Mouse (Mus musculus) midbrain, postnatal 0 days (tissue): Measurements from ENCODE around the gene Cuta. TPM values are rescaled to one million over a fixed set of nuclear protein-coding genes. Genes with fewer than 3 reads are reported as not detected.

Source experiments
- ATAC-seq: fragments of 200-750 bp; cut with Nextera tagmentation; 2 replicates; pipeline ENCODE4 v1.8.0; 2017; ENCODE audit warnings: moderate number of reproducible peaks, mild to moderate bottlenecking, moderate TSS enrichment, moderate library complexity; ENCODE audit not compliant: low FRiP score
- DNase-seq: peaks from one replicate; pipeline ENCODE4 v3.0.0-alpha.2; 2015; ENCODE audit warnings: low spot score
- H3K27ac ChIP-seq: fragments of 300-500 bp; sonication (generic); 2 replicates; pipeline ENCODE4 v1.5.1; 2014; ENCODE audit warnings: low read depth, mild to moderate bottlenecking, low read length, mixed read lengths
- H3K27me3 ChIP-seq: fragments of 300-500 bp; sonication (generic); 2 replicates; pipeline ENCODE4 v1.6.1; 2014; ENCODE audit warnings: low read length, control low read depth, mixed read lengths; ENCODE audit not compliant: insufficient read depth
- H3K36me3 ChIP-seq: fragments of 300-500 bp; sonication (generic); 2 replicates; pipeline ENCODE4 v1.6.1; 2014; ENCODE audit warnings: low read length, control low read depth, mixed read lengths; ENCODE audit not compliant: insufficient read depth
- H3K4me1 ChIP-seq: fragments of 300-500 bp; sonication (generic); 2 replicates; pipeline ENCODE4 v1.6.1; 2014; ENCODE audit warnings: mild to moderate bottlenecking, control low read depth, antibody characterized with exemption, low read length, mixed read lengths; ENCODE audit not compliant: insufficient read depth
- H3K4me2 ChIP-seq: fragments of 300-500 bp; sonication (generic); 2 replicates; pipeline ENCODE4 v1.6.1; 2014; ENCODE audit warnings: low read depth, mild to moderate bottlenecking, low read length, mixed read lengths; ENCODE audit not compliant: poor library complexity, severe bottlenecking
- H3K4me3 ChIP-seq: fragments of 300-500 bp; sonication (generic); 2 replicates; pipeline ENCODE4 v1.5.1; 2014; ENCODE audit warnings: low read depth, mild to moderate bottlenecking, low read length, moderate library complexity
- H3K9ac ChIP-seq: fragments of 300-500 bp; sonication (generic); replicated peaks from 2 replicates; pipeline ENCODE4 v1.6.1; 2014; ENCODE audit warnings: mild to moderate bottlenecking, low read length, moderate library complexity, mixed read lengths; ENCODE audit not compliant: poor library complexity, severe bottlenecking
- H3K9me3 ChIP-seq: fragments of 300-500 bp; sonication (generic); 2 replicates; pipeline ENCODE4 v1.6.1; 2016; ENCODE audit warnings: low read length, control low read depth
- CTCF ChIP-seq: IDR thresholded peaks from 2 replicates; pipeline ENCODE4 v1.5.1; 2016; ENCODE audit warnings: antibody characterized with exemption, mild to moderate bottlenecking
- WGBS: fragments of 180-500 bp; shearing (Covaris S2); extraction: QIAGEN DNeasy Blood & Tissue Kit; methylation state at CpG from one replicate; pipeline ENCODE4 v1.1.7; 2014; 5-methylcytosine and 5-hydroxymethylcytosine counted together
- polyA plus RNA-seq: library from polyadenylated mRNA; unstranded; fragments of >200 nt; fragmentation: Nextera tagmentation; extraction: Ambion mirVana; gene quantifications from 2 replicates; pipeline ENCODE4 v1.2.1, GENCODE M21; 2015
- total RNA-seq: library from RNA; depleted of rRNA; stranded (reverse); fragments of >200 nt; gene quantifications from 2 replicates; pipeline ENCODE4 v1.2.3, GENCODE M21; 2014

Gene Cuta
- total and polyA plus RNA-seq, 2 experiments from 2014 or later, result 55.6 to 143 TPM

DNA sequence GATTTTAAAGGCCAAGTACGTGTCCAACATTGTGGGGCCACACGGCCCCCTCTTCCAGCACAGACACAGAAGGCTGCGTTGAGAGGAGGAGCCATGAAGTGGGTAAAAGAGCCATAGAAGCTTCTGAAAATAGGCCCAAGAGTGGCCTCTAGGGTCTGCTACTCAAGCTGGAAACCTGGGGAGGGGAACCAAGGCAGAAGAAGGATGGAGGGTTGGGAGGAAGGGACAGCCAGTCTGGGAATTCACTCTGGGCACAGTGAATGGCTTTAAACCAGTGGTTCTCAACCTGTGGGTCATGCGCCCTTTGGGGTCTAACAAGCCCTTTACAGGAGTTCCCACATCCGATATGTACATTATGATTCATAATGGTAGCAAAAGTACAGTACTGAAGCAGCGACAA, 29.9 kb upstream of the Cuta start:
- no peak for ATAC-seq
- WGBS, result 87% methylated on average over 6 of the region's 6 CpGs
- no peak for TF ChIP-seq CTCF

DNA sequence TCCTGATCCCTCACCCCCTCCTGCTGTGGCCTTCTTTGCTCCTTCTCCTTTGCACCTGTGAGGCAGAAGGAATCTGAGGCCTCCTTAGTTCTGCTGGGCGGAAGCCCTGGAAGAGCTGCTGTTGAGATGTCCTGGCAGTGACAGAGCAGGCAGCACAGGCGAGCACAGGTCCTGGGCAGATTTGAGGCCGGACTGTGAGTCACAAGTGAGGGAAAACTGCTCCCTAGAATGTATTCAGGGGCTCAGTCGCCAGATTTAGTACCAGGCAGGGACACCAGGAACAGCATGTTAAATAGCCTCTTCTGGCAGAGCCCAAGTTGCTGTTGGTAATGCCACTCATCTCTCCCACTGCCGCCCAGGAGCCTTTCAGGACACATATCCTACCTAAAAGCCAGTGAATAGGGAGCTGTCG, 28.8 kb upstream of the Cuta start:
- no peak for ATAC-seq
- DNase-seq, result no peak
- H3K36me3 ChIP-seq, result peaks cover 58% of the 10 kb centered on the region
- no peak overlapping the region for H3K9ac ChIP-seq
- no peak for TF ChIP-seq CTCF
- no peaks in the 10 kb centered on the region for H3K9me3 ChIP-seq
- H3K4me2 ChIP-seq, result no peak overlapping the region
- H3K4me3 ChIP-seq, result no peak overlapping the region
- H3K4me1 ChIP-seq, result no peaks in the 10 kb centered on the region
- H3K27me3 ChIP-seq, result no peaks in the 10 kb centered on the region
- H3K27ac ChIP-seq, result no peak overlapping the region
- WGBS, result 82% methylated on average over 6 of the region's 6 CpGs

More for the DNA sequence above, 29.9 kb upstream of the Cuta start:
- Histone ChIP-seq H3K4me3 (no peak overlapping the region), H3K4me2 (no peak overlapping the region), H3K27me3 (no peaks in the 10 kb centered on the region), H3K27ac (no peak overlapping the region), H3K4me1 (peaks cover 6% of the 10 kb centered on the region), H3K9ac (no peak overlapping the region), H3K36me3 (peaks cover 51% of the 10 kb centered on the region), H3K9me3 (no peaks in the 10 kb centered on the region)
- no peak for DNase-seq

DNA sequence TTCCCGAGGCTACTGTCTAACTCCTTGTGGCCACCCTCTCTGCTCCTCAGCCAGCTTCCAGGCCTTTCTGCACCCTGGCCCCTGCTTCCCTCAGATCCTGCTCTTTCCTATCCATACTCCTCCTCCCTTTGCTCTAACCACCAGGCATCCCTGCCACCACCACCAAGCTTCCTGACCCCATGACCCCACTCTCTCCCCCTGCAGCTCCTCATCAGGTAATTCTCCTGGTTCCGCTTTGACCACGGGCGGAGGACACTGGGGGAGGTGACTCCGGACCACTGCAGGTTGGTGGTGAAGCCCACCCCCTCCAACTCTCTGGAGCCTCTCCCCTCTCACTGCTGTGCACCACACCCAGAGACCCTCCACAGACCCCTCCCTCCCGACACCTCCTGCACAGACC, 28.1 kb upstream of the Cuta start:
- 89% methylated on average over 6 of the region's 6 CpGs for WGBS

DNA sequence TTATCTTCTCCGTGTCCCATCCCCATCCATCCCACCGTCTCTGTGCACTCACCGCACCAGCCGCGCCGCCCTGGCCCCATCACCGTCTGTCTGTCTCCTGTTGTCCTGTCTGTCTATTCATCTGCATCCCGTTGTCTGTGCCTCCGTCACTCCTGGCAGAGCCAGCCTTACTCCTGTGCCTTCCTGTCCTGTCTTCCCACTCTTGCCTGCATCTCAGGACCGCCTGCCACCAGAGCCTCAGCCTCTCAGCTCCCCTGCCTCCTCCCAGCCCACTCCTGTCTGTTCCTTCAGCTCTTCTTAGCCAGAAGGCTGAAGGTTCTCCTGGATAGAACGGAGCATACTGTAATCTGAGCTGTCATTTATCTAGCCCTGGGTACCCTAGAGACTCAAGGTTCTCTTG, 27.6 kb upstream of the Cuta start:
- H3K36me3 ChIP-seq, result peaks cover 69% of the 10 kb centered on the region
- no peak for ATAC-seq
- H3K27ac ChIP-seq, result no peak overlapping the region
- H3K4me3 ChIP-seq, result no peak overlapping the region
- no peaks in the 10 kb centered on the region for H3K27me3 ChIP-seq
- DNase-seq, result no peak
- no peak overlapping the region for H3K4me2 ChIP-seq
- 90% methylated on average over 11 of the region's 11 CpGs for WGBS
- no peak for TF ChIP-seq CTCF
- H3K9ac ChIP-seq, result no peak overlapping the region
- H3K9me3 ChIP-seq, result no peaks in the 10 kb centered on the region
- no peaks in the 10 kb centered on the region for H3K4me1 ChIP-seq

More for the DNA sequence above, 28.1 kb upstream of the Cuta start:
- no peak for TF ChIP-seq CTCF
- H3K27me3 ChIP-seq, result no peaks in the 10 kb centered on the region
- H3K36me3 ChIP-seq, result peaks cover 65% of the 10 kb centered on the region
- H3K4me3 ChIP-seq, result no peak overlapping the region
- H3K9ac ChIP-seq, result no peak overlapping the region
- H3K4me2 ChIP-seq, result no peak overlapping the region
- ATAC-seq (no peak), DNase-seq (no peak)
- H3K9me3 ChIP-seq, result no peaks in the 10 kb centered on the region
- H3K4me1 ChIP-seq, result no peaks in the 10 kb centered on the region
- no peak overlapping the region for H3K27ac ChIP-seq

DNA sequence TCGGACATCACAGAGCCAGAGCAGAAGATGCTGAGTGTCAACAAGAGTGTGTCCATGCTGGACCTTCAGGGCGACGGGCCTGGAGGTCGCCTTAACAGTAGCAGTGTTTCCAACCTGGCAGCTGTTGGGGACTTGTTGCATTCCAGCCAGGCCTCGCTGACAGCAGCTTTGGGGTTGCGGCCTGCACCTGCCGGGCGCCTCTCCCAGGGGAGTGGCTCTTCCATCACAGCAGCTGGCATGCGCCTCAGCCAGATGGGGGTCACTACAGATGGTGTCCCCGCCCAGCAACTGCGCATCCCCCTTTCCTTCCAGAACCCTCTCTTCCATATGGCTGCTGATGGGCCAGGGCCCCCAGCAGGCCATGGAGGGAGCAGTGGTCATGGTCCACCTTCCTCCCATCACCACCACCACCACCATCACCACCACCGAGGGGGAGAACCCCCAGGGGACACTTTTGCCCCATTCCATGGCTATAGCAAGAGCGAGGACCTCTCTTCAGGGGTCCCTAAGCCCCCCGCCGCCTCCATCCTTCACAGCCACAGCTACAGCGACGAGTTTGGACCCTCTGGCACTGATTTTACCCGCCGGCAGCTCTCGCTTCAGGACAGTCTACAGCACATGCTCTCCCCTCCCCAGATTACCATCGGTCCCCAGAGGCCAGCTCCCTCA, 22.3 kb upstream of the Cuta start:
- Histone ChIP-seq H3K4me3 (no peak overlapping the region), H3K36me3 (peaks cover 85% of the 10 kb centered on the region)
- WGBS, result 92% methylated on average over 21 of the region's 21 CpGs

DNA sequence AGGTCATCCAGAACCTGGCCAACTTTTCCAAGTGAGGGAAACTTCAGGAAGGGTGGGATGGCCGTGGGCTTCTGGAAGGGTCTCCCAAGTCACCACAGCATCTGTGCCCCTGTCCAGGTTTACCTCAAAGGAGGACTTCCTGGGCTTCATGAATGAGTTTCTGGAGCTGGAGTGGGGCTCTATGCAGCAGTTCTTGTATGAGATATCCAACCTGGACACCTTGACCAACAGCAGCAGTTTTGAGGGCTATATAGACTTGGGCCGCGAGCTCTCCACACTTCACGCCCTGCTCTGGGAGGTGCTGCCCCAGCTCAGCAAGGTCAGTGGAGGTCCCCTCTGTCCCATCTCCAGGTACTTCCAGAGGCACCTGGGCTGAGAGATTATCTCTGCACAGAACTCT, 20.4 kb upstream of the Cuta start:
- H3K9me3 ChIP-seq, result no peaks in the 10 kb centered on the region
- DNase-seq, result no peak
- no peaks in the 10 kb centered on the region for H3K27me3 ChIP-seq
- no peak for ATAC-seq
- H3K36me3 ChIP-seq, result peaks cover 86% of the 10 kb centered on the region
- no peak overlapping the region for H3K27ac ChIP-seq
- no peak overlapping the region for H3K4me2 ChIP-seq
- TF ChIP-seq CTCF, result no peak
- no peak overlapping the region for H3K4me3 ChIP-seq
- 98% methylated on average over 4 of the region's 4 CpGs for WGBS
- no peak overlapping the region for H3K9ac ChIP-seq
- no peaks in the 10 kb centered on the region for H3K4me1 ChIP-seq

More for the DNA sequence above, 22.3 kb upstream of the Cuta start:
- no peak for ATAC-seq
- Histone ChIP-seq H3K9ac (no peak overlapping the region), H3K27ac (no peak overlapping the region), H3K9me3 (no peaks in the 10 kb centered on the region), H3K27me3 (no peaks in the 10 kb centered on the region), H3K4me1 (no peaks in the 10 kb centered on the region), H3K4me2 (no peak overlapping the region)
- no peak for TF ChIP-seq CTCF
- DNase-seq, result no peak
